Mouse (Mus musculus) MEL (cell line): ENCODE measurements at regions not wholly inside any gene's neighbourhood (a gene's known extent, or its start where the extent isn't known, plus 50 kb on each side); places are given as distances from the start of the nearest gene placed in this dataset.

Experiments used
- DNase-seq: peaks from one replicate; pipeline ENCODE4 v3.0.0; 2011; ENCODE audit warnings: low read depth, low spot score
- H3K27ac ChIP-seq: 2 replicates; pipeline ENCODE4 v1.5.1; 2012; ENCODE audit warnings: low read depth, mild to moderate bottlenecking, control low read depth, low read length, moderate library complexity; ENCODE audit not compliant: control insufficient read depth
- H3K27me3 ChIP-seq, 2 experiments: fragments of 150-350 bp in 1 of 2; sonication (generic) in 1 of 2; 2 replicates each; pipeline ENCODE4 v1.6.1; 2012; ENCODE audit warnings: low read length in 2 of 2, mild to moderate bottlenecking in 2 of 2, improper control_type of control experiment in 1 of 2, moderate library complexity in 1 of 2; ENCODE audit not compliant: insufficient read depth in 2 of 2, control insufficient read depth in 1 of 2
- H3K36me3 ChIP-seq, 2 experiments: 2 replicates each; pipeline ENCODE4 v1.6.1; 2012 to 2014; ENCODE audit warnings: low read length in 2 of 2, improper control_type of control experiment in 1 of 2, inconsistent platforms in 1 of 2, mild to moderate bottlenecking in 1 of 2; ENCODE audit not compliant: insufficient read depth in 2 of 2, control insufficient read depth in 1 of 2
- H3K4me1 ChIP-seq, 2 experiments: fragments of 150-350 bp in 1 of 2; sonication (generic) in 1 of 2; 2 replicates each; pipeline ENCODE4 v1.6.1; 2012; ENCODE audit warnings: low read length in 2 of 2, improper control_type of control experiment in 1 of 2, mild to moderate bottlenecking in 1 of 2; ENCODE audit not compliant: insufficient read depth in 2 of 2, control insufficient read depth in 1 of 2
- H3K4me3 ChIP-seq, 2 experiments: fragments of 150-350 bp in 1 of 2; sonication (generic) in 1 of 2; 2 replicates each; pipeline ENCODE4 v1.5.1; 2012; ENCODE audit warnings: low read depth in 2 of 2, low read length in 2 of 2, mild to moderate bottlenecking in 2 of 2, moderate library complexity in 2 of 2, control low read depth in 1 of 2, improper control_type of control experiment in 1 of 2; ENCODE audit not compliant: control insufficient read depth in 1 of 2, insufficient read depth in 1 of 2
- H3K79me2 ChIP-seq: 2 replicates; pipeline ENCODE4 v1.6.1; 2012; ENCODE audit warnings: mild to moderate bottlenecking, low read length, moderate library complexity; ENCODE audit not compliant: control insufficient read depth, poor library complexity, insufficient read depth
- H3K9ac ChIP-seq: 2 replicates; pipeline ENCODE4 v1.6.1; 2012; ENCODE audit warnings: low read depth, mild to moderate bottlenecking, control low read depth, low read length, moderate library complexity; ENCODE audit not compliant: control insufficient read depth, poor library complexity, severe bottlenecking
- H3K9me3 ChIP-seq: fragments of 150-350 bp; sonication (generic); replicated peaks from 2 replicates; pipeline ENCODE4 v1.6.1; 2012; ENCODE audit warnings: mild to moderate bottlenecking, low read length, improper control_type of control experiment, moderate library complexity; ENCODE audit not compliant: insufficient read depth
- CTCF ChIP-seq, 3 experiments: IDR thresholded peaks in 2 of 3; conservative IDR thresholded peaks in 1 of 3; 2 replicates each; pipeline ENCODE4 v1.5.1; 2011 to 2012; ENCODE audit warnings: low read length in 3 of 3, low read depth in 2 of 3, mild to moderate bottlenecking in 2 of 3, improper control_type of control experiment in 1 of 3, inconsistent platforms in 1 of 3, mixed read lengths in 1 of 3, moderate library complexity in 1 of 3; ENCODE audit not compliant: control insufficient read depth in 1 of 3, insufficient read depth in 1 of 3, poor library complexity in 1 of 3, severe bottlenecking in 1 of 3
- E2F4 ChIP-seq: IDR thresholded peaks from 2 replicates; pipeline ENCODE4 v1.6.1; 2011; ENCODE audit warnings: low read depth, low read length, improper control_type of control experiment, borderline replicate concordance
- ELF1 ChIP-seq: IDR thresholded peaks from 2 replicates; pipeline ENCODE4 v1.6.1; 2014; ENCODE audit warnings: low read depth, mild to moderate bottlenecking, inconsistent platforms, low read length, improper control_type of control experiment, moderate library complexity
- EP300 ChIP-seq, 2 experiments: IDR thresholded peaks; 2 replicates each; pipeline ENCODE4 v1.6.1; 2011; ENCODE audit warnings: improper control_type of control experiment in 2 of 2, low read length in 2 of 2, low read depth in 1 of 2, mild to moderate bottlenecking in 1 of 2
- ETS1 ChIP-seq: IDR thresholded peaks from 2 replicates; pipeline ENCODE4 v1.6.1; 2012; ENCODE audit warnings: low read depth, mild to moderate bottlenecking, inconsistent platforms, low read length, improper control_type of control experiment, moderate library complexity
- GATA1 ChIP-seq: IDR thresholded peaks from 2 replicates; pipeline ENCODE4 v1.6.1; 2011; ENCODE audit warnings: low read depth, low read length, improper control_type of control experiment
- HCFC1 ChIP-seq: IDR thresholded peaks from 2 replicates; pipeline ENCODE4 v1.6.1; 2012; ENCODE audit warnings: low read depth, mild to moderate bottlenecking, inconsistent platforms, low read length, improper control_type of control experiment, moderate library complexity
- JUND ChIP-seq: IDR thresholded peaks from 2 replicates; pipeline ENCODE4 v1.6.1; 2011; ENCODE audit warnings: low read depth, mild to moderate bottlenecking, improper control_type of control experiment, low read length
- KAT2A ChIP-seq: conservative IDR thresholded peaks from 2 replicates; pipeline ENCODE4 v1.6.1; 2012; ENCODE audit warnings: low read depth, low read length, improper control_type of control experiment, inconsistent platforms
- MAX ChIP-seq: IDR thresholded peaks from 2 replicates; pipeline ENCODE4 v1.6.1; 2011; ENCODE audit warnings: low read length, improper control_type of control experiment
- MAZ ChIP-seq: IDR thresholded peaks from 2 replicates; pipeline ENCODE4 v1.6.1; 2012; ENCODE audit warnings: low read depth, mild to moderate bottlenecking, inconsistent platforms, low read length, improper control_type of control experiment
- MEF2A ChIP-seq: IDR thresholded peaks from 2 replicates; pipeline ENCODE4 v1.6.1; 2014; ENCODE audit warnings: low read depth, mild to moderate bottlenecking, inconsistent platforms, low read length, improper control_type of control experiment; ENCODE audit not compliant: poor library complexity, insufficient replicate concordance, severe bottlenecking; ENCODE audit errors: extremely low read depth
- MYC ChIP-seq: IDR thresholded peaks from 2 replicates; pipeline ENCODE4 v1.6.1; 2011; ENCODE audit warnings: low read depth, mild to moderate bottlenecking, low read length, improper control_type of control experiment, moderate library complexity
- NELFE ChIP-seq: IDR thresholded peaks from 2 replicates; pipeline ENCODE4 v1.6.1; 2011; ENCODE audit warnings: low read depth, low read length, improper control_type of control experiment
- NRF1 ChIP-seq: IDR thresholded peaks from 2 replicates; pipeline ENCODE4 v1.6.1; 2014; ENCODE audit warnings: low read depth, mild to moderate bottlenecking, inconsistent platforms, low read length, improper control_type of control experiment, moderate library complexity; ENCODE audit not compliant: poor library complexity, insufficient read depth, severe bottlenecking
- POLR2A ChIP-seq, 2 experiments: IDR thresholded peaks; 2 replicates each; pipeline ENCODE4 v1.6.1; 2011 to 2012; ENCODE audit warnings: low read length in 2 of 2, mild to moderate bottlenecking in 2 of 2, control low read depth in 1 of 2, improper control_type of control experiment in 1 of 2, low read depth in 1 of 2, moderate library complexity in 1 of 2; ENCODE audit not compliant: control insufficient read depth in 1 of 2, insufficient read depth in 1 of 2, poor library complexity in 1 of 2
- POLR2AphosphoS2 ChIP-seq: IDR thresholded peaks from 2 replicates; pipeline ENCODE4 v1.6.1; 2011; ENCODE audit warnings: low read length, improper control_type of control experiment
- SIN3A ChIP-seq: IDR thresholded peaks from 2 replicates; pipeline ENCODE4 v1.6.1; 2012; ENCODE audit warnings: low read length, improper control_type of control experiment, inconsistent platforms
- TAL1 ChIP-seq: IDR thresholded peaks from 2 replicates; pipeline ENCODE4 v1.6.1; 2012; ENCODE audit warnings: mild to moderate bottlenecking, inconsistent platforms, low read length, moderate library complexity, mixed read lengths
- TBP ChIP-seq: IDR thresholded peaks from 2 replicates; pipeline ENCODE4 v1.8.0; 2011; ENCODE audit warnings: low read depth, low read length, improper control_type of control experiment
- UBTF ChIP-seq: IDR thresholded peaks from 2 replicates; pipeline ENCODE4 v1.6.1; 2012; ENCODE audit warnings: low read depth, mild to moderate bottlenecking, inconsistent platforms, low read length, improper control_type of control experiment, moderate library complexity, borderline replicate concordance; ENCODE audit not compliant: insufficient read depth
- USF1 ChIP-seq: IDR thresholded peaks from 2 replicates; pipeline ENCODE4 v1.6.1; 2014; ENCODE audit warnings: low read depth, mild to moderate bottlenecking, inconsistent platforms, low read length, improper control_type of control experiment, moderate library complexity
- ZMIZ1 ChIP-seq: IDR thresholded peaks from 2 replicates; pipeline ENCODE4 v1.6.1; 2012; ENCODE audit warnings: low read depth, mild to moderate bottlenecking, inconsistent platforms, low read length, improper control_type of control experiment, moderate library complexity
- ZNF384 ChIP-seq: IDR thresholded peaks from 2 replicates; pipeline ENCODE4 v1.6.1; 2012; ENCODE audit warnings: low read depth, mild to moderate bottlenecking, inconsistent platforms, low read length, improper control_type of control experiment

- TF ChIP-seq NRF1, result no peak
- TF ChIP-seq E2F4, result no peak
- TF ChIP-seq UBTF, result no peak
- no peak for TF ChIP-seq ELF1
- no peak for TF ChIP-seq JUND
- no peak for TF ChIP-seq KAT2A
- TF ChIP-seq USF1, result no peak
- TF ChIP-seq GATA1, result no peak
- no peak for TF ChIP-seq HCFC1
- TF ChIP-seq SIN3A, result no peak
- no peak for TF ChIP-seq MAX
- no peak for TF ChIP-seq POLR2AphosphoS2
- TF ChIP-seq TAL1, result no peak
- no peak for TF ChIP-seq MEF2A
- TF ChIP-seq EP300 (IDR thresholded peaks at IDR 0.05; ENCODE audit: low read depth in 1 of 2, low read length in 2 of 2), result no peak
- TF ChIP-seq TBP, result no peak
- no peak for TF ChIP-seq MAZ
- Histone ChIP-seq H3K27ac (no peak overlapping the region), H3K36me3 (no peaks in the 10 kb centered on the region), H3K4me1 (no peaks in the 10 kb centered on the region), H3K27me3 (no peaks in the 10 kb centered on the region), H3K9ac (no peak overlapping the region), H3K79me2 (no peaks in the 10 kb centered on the region), H3K9me3 (no peaks in the 10 kb centered on the region), H3K4me3 (no peak overlapping the region)
- no peak for DNase-seq
These were observed 457.4 kb downstream of the Kctd12 start for GRCm38 (mm10) chr14:102524894-102525577.

GRCm38 (mm10) chr14:102516765-102517164, 465.7 kb downstream of the Kctd12 start:
- no peak overlapping the region for H3K9ac ChIP-seq
- H3K27ac ChIP-seq, result no peak overlapping the region
- H3K4me3 ChIP-seq, result no peak overlapping the region
- no peaks in the 10 kb centered on the region for H3K4me1 ChIP-seq
- H3K9me3 ChIP-seq, result no peaks in the 10 kb centered on the region
- TF ChIP-seq POLR2A (IDR thresholded peaks at IDR 0.05; ENCODE audit: control insufficient read depth in 1 of 2, insufficient read depth in 1 of 2, low read depth in 1 of 2, low read length in 2 of 2, poor library complexity in 1 of 2) (no peak), CTCF (IDR thresholded peaks at IDR 0.05 in 2 of 3, conservative IDR thresholded peaks at IDR 0.05 in 1 of 3; ENCODE audit: control insufficient read depth in 1 of 3, insufficient read depth in 1 of 3, low read depth in 2 of 3, low read length in 3 of 3, poor library complexity in 1 of 3, severe bottlenecking in 1 of 3) (no peak), NELFE (no peak), ZMIZ1 (no peak), ZNF384 (no peak), TBP (no peak), TAL1 (no peak), ETS1 (no peak), MYC (no peak)
- TF ChIP-seq, all 39 proteins: peak for 0
- no peak for DNase-seq
- no peaks in the 10 kb centered on the region for H3K36me3 ChIP-seq
- no peaks in the 10 kb centered on the region for H3K79me2 ChIP-seq
- no peaks in the 10 kb centered on the region for H3K27me3 ChIP-seq
